Mouse (Mus musculus) intestine, embryonic 16.5 days (tissue): ENCODE data around the gene Icam2. TPM values are rescaled to one million over a fixed set of nuclear protein-coding genes. Genes with fewer than 3 reads are reported as not detected.
A peak's percentile ranks its signal among the peaks of the same experiment; 100 is the strongest.
"Not testable (repeated sequence)": the region's sequence is repeated elsewhere in the genome, so short reads cannot be mapped to it uniquely, and the experiment has no call there.

Experiments used
- ATAC-seq: fragments of 200-750 bp; cut with Nextera tagmentation; 2 replicates; pipeline ENCODE4 v1.8.0; 2017; ENCODE audit warnings: moderate TSS enrichment, moderate library complexity
- H3K27ac ChIP-seq: fragments of 300-500 bp; sonication (generic); 2 replicates; pipeline ENCODE4 v1.5.1; 2014; ENCODE audit warnings: mild to moderate bottlenecking, low read length
- H3K27me3 ChIP-seq: fragments of 300-500 bp; sonication (generic); replicated peaks from 2 replicates; pipeline ENCODE4 v1.6.1; 2014; ENCODE audit warnings: low read length, control low read depth, mixed read lengths; ENCODE audit not compliant: control insufficient read depth, insufficient read depth
- H3K36me3 ChIP-seq: fragments of 300-500 bp; sonication (generic); 2 replicates; pipeline ENCODE4 v1.6.1; 2014; ENCODE audit warnings: low read length, control low read depth; ENCODE audit not compliant: control insufficient read depth, insufficient read depth
- H3K4me1 ChIP-seq: fragments of 300-500 bp; sonication (generic); 2 replicates; pipeline ENCODE4 v1.6.1; 2014; ENCODE audit warnings: low read length, control low read depth, mixed read lengths; ENCODE audit not compliant: control insufficient read depth, insufficient read depth
- H3K4me2 ChIP-seq: fragments of 300-500 bp; sonication (generic); 2 replicates; pipeline ENCODE4 v1.6.1; 2014; ENCODE audit warnings: low read depth, low read length, control low read depth
- H3K4me3 ChIP-seq: fragments of 300-500 bp; sonication (generic); 2 replicates; pipeline ENCODE4 v1.5.1; 2014; ENCODE audit warnings: mild to moderate bottlenecking, low read length
- H3K9ac ChIP-seq: fragments of 300-500 bp; sonication (generic); 2 replicates; pipeline ENCODE4 v1.6.1; 2014; ENCODE audit warnings: low read depth, low read length
- H3K9me3 ChIP-seq: fragments of 300-500 bp; sonication (generic); 2 replicates; pipeline ENCODE4 v1.6.1; 2016; ENCODE audit warnings: low read length, control low read depth; ENCODE audit not compliant: control insufficient read depth
- WGBS: fragments of 180-500 bp; shearing (Covaris S2); extraction: QIAGEN DNeasy Blood & Tissue Kit; methylation state at CpG from one replicate; pipeline ENCODE4 v1.1.7; 2014; 5-methylcytosine and 5-hydroxymethylcytosine counted together
- polyA plus RNA-seq: library from polyadenylated mRNA; unstranded; fragments of >200 nt; fragmentation: Nextera tagmentation; extraction: Ambion mirVana; gene quantifications from 2 replicates; pipeline ENCODE4 v1.2.1, GENCODE M21; 2015

Gene Icam2
- polyA plus RNA-seq, 1 experiment from 2014 or later, result 40.5 TPM

DNA sequence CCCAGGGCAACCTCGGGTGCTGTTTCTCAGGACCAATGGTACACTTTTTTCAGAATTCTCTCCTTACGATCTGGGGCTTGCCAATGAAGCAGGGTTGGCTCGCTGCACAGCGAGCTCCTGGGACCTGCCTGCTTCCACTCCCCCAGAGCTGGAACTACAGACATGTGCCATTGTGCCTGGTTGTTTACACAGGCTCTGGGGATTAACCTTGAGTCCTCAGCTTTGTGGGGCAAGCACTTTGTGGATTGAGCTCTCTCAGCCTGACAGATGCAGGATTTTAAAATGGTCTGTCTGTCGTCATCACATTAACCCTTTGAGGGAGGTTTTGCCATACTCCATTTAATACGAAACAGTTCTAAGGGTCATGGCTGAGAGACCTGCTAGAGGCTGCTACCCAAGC, 43.0 kb downstream of the Icam2 start:
- WGBS, result 32% methylated on average over 6 of the region's 6 CpGs
- Histone ChIP-seq H3K4me2 (no peak overlapping the region), H3K4me1 (no peaks in the 10 kb centered on the region), H3K27ac (no peak overlapping the region), H3K27me3 (no peaks in the 10 kb centered on the region), H3K4me3 (no peak overlapping the region), H3K9me3 (no peaks in the 10 kb centered on the region), H3K9ac (no peak overlapping the region), H3K36me3 (no peaks in the 10 kb centered on the region)
- ATAC-seq, result no peak

DNA sequence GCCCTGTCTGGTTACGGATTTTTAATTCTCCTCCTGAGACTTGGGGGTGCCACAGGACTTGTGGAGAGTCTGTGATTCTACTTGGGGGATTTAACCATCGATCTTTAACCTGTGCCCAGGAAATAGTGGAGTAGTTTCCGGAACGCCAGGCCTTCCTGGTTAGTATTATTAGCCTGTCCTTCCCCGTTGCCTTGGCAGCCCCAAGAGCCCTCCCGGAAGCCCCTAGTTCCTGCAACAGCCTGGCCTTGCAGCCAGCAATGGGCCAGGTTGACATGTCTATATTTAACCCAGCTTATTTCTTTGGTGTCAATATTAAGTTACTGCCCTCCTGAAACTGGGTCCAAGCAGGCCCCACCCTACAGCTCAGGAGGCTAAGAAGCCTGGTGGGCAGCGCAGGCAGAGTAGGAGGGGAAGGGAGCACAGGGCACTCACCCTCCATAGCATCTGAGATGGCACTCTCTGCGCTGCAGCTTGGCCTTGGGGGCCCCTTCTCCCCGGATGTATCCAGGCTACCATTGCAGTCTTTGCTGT, 46.8 kb downstream of the Icam2 start:
- Histone ChIP-seq H3K4me1 (no peaks in the 10 kb centered on the region), H3K27me3 (no peaks in the 10 kb centered on the region), H3K27ac (no peak overlapping the region), H3K4me2 (no peak overlapping the region), H3K4me3 (no peak overlapping the region), H3K36me3 (no peaks in the 10 kb centered on the region), H3K9ac (no peak overlapping the region), H3K9me3 (no peaks in the 10 kb centered on the region)
- WGBS, result 76% methylated on average over 9 of the region's 9 CpGs
- no peak for ATAC-seq

DNA sequence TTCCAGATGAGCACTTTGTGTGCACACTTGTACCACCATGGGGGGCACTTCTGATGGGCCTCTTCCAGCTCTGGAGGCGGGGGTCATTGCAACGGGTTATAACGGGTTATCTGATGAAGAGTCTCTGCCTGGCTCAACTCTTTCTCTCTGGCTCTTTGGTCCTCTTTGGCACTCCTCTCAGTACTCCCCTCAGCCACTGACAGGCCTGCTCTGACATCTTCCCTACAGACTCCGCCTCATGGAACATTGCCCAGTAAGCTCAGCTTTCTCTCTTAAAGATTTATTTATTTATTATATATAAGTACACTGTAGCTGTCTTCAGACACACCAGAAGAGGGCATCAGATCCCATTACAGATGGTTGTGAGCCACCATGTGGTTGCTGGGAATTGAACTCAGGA, 48.6 kb downstream of the Icam2 start:
- not testable (repeated sequence) for H3K27ac ChIP-seq, H3K4me2 ChIP-seq, H3K36me3 ChIP-seq, H3K9me3 ChIP-seq, H3K4me3 ChIP-seq, H3K4me1 ChIP-seq, H3K27me3 ChIP-seq, H3K9ac ChIP-seq, ATAC-seq
- WGBS, result 87% methylated on average over 4 of the region's 4 CpGs

DNA sequence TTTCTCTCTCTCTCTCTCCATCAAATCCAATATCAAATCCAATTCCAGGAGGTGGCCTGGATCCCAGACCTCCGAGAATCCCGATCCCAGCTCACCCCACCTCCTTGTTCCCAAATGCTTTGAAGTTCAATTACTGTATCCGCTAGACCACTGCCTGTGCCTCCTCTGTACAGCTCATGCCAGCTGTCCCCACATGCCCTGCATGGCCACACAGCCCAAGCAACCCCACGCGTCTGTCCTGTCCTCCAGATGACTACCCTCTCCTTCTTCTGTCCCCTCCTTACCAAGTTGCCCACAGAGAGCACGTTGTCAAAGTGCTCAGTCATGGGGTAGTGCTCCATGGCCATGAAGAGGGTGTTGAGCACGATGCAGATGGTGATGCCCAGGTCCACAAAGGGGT, 49.0 kb downstream of the Icam2 start:
- Histone ChIP-seq H3K36me3 (no peaks in the 10 kb centered on the region), H3K27me3 (no peaks in the 10 kb centered on the region), H3K27ac (no peak overlapping the region), H3K9me3 (no peaks in the 10 kb centered on the region), H3K4me1 (no peaks in the 10 kb centered on the region), H3K4me2 (no peak overlapping the region), H3K4me3 (no peak overlapping the region), H3K9ac (no peak overlapping the region)
- ATAC-seq, result no peak
- WGBS, result 74% methylated on average over 7 of the region's 7 CpGs

DNA sequence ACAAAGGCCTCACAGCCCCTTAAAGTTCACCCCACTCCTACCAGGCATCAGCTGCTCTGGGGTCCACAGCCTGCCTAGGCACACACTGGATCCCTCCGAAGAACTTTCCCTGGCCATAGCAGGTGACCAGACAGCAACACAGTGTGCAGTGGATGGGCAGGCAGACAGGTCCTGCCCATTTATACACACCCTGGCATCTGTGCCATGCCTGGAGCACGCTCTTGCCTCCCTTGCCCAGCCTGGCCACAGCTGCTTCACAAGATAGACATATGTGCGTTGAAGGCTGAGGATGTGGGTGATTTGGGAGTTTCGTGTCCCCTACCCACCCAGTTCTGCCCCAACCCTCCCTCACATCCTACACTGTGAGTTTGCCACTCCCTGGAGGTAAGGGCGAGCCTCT, 49.8 kb downstream of the Icam2 start:
- 80% methylated on average over 5 of the region's 5 CpGs for WGBS
- H3K27me3 ChIP-seq, result no peaks in the 10 kb centered on the region

DNA sequence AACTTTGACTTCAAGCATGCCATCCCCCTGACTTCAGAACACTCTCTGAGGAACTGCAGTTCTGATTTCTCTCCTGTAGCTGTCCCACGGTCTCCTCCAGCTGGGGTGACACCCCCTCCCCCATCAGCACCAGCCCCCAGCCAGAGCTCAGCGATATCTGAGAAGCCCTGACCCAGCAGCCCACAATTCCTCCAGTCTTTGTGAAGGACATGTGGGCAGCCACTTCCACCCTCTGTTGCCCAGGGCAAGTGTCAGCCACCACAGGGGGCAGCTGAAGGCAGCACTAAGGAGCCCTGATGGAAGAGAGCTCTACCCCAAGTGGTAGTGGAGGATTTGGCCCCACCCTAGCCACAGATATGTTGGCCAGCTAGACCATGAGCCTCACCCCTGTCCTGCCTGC, 53.8 kb downstream of the Icam2 start:
- WGBS, result 7% methylated on average over 2 of the region's 2 CpGs
- Histone ChIP-seq H3K9ac (no peak overlapping the region), H3K4me2 (no peak overlapping the region), H3K9me3 (no peaks in the 10 kb centered on the region), H3K27me3 (no peaks in the 10 kb centered on the region), H3K36me3 (no peaks in the 10 kb centered on the region), H3K4me3 (no peak overlapping the region), H3K27ac (no peak overlapping the region), H3K4me1 (no peaks in the 10 kb centered on the region)
- ATAC-seq, result no peak

More for the DNA sequence above, 49.8 kb downstream of the Icam2 start:
- no peaks in the 10 kb centered on the region for H3K4me1 ChIP-seq
- no peak for ATAC-seq
- no peak overlapping the region for H3K4me3 ChIP-seq
- no peaks in the 10 kb centered on the region for H3K36me3 ChIP-seq
- H3K9me3 ChIP-seq, result no peaks in the 10 kb centered on the region
- no peak overlapping the region for H3K9ac ChIP-seq
- no peak overlapping the region for H3K4me2 ChIP-seq
- no peak overlapping the region for H3K27ac ChIP-seq

DNA sequence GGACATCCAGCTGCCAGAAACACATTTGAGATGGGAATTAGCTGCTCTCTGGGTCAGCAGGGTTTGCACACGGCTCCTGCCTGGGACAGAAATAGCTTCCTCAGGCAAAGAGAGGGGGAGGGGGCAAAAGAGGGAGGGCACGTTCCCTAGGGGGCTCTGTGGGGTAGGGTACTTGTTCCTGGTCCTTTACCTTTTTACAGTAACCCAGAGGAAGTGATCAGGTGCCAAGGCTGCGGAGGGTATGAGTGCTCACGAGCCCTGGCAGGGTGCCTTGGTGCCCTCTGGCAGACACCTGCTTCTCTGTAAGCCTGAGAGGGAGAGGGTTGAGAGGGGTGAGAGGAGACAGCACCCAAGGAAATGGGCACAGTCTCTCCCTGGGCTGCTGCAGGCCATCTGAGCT, 55.4 kb downstream of the Icam2 start:
- Histone ChIP-seq H3K27me3 (no peaks in the 10 kb centered on the region), H3K4me3 (no peak overlapping the region), H3K4me1 (no peaks in the 10 kb centered on the region), H3K9ac (no peak overlapping the region), H3K36me3 (no peaks in the 10 kb centered on the region), H3K9me3 (no peaks in the 10 kb centered on the region), H3K27ac (no peak overlapping the region), H3K4me2 (no peak overlapping the region)
- 53% methylated on average over 4 of the region's 4 CpGs for WGBS
- no peak for ATAC-seq

DNA sequence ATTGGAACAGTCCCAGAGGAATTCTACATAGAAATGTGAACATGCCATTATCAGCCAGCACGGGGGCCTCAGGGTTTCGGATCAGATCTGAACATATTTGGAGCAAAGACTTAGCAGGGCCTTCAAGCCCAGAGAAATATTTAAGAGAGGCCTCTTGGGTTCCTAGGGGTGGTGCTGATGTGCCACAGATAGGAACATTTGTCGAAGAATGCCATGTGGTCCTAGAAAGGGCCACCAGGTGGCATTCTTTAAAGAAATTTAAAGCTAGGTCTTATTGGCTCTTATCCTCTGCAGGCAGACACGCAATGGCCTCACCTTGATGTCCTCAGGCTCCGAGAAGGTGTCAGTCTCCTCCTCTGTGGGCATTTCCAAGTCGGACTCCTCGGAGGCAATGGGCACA, 58.2 kb downstream of the Icam2 start:
- 54% methylated on average over 7 of the region's 7 CpGs for WGBS
- H3K9me3 ChIP-seq, result no peaks in the 10 kb centered on the region
- ATAC-seq, result no peak

DNA sequence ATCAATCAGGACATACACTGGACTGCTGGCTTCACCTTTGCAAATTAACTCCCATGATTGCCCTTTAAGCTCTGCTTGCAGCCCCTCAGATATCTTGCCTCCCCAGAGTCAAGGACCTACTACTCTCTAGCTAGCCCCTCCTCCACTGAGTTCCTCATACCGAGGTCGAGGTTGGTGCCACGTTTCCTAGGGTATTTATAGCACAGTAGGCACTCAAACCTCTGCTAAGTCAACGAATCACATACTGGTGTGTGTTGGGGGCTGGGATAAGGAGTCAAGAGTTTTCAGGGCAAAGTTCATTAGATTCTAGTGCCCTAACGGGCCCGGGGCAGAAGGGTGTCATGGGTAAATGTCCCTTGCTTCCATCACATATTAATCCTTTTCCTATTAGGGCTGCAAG, 58.7 kb downstream of the Icam2 start:
- 39% methylated on average over 6 of the region's 6 CpGs for WGBS
- no peaks in the 10 kb centered on the region for H3K36me3 ChIP-seq
- H3K4me1 ChIP-seq, result no peaks in the 10 kb centered on the region
- H3K27ac ChIP-seq, result no peak overlapping the region
- ATAC-seq, result 0 out of 2 replicates have a peak, but pooled peaks have one; percentile 37
- no peaks in the 10 kb centered on the region for H3K9me3 ChIP-seq
- no peak overlapping the region for H3K4me2 ChIP-seq
- no peak overlapping the region for H3K4me3 ChIP-seq
- H3K27me3 ChIP-seq, result no peaks in the 10 kb centered on the region
- no peak overlapping the region for H3K9ac ChIP-seq

More for the DNA sequence above, 58.2 kb downstream of the Icam2 start:
- H3K27me3 ChIP-seq, result no peaks in the 10 kb centered on the region
- no peaks in the 10 kb centered on the region for H3K36me3 ChIP-seq
- H3K4me3 ChIP-seq, result no peak overlapping the region
- H3K9ac ChIP-seq, result no peak overlapping the region
- H3K4me2 ChIP-seq, result no peak overlapping the region
- no peaks in the 10 kb centered on the region for H3K4me1 ChIP-seq
- no peak overlapping the region for H3K27ac ChIP-seq

DNA sequence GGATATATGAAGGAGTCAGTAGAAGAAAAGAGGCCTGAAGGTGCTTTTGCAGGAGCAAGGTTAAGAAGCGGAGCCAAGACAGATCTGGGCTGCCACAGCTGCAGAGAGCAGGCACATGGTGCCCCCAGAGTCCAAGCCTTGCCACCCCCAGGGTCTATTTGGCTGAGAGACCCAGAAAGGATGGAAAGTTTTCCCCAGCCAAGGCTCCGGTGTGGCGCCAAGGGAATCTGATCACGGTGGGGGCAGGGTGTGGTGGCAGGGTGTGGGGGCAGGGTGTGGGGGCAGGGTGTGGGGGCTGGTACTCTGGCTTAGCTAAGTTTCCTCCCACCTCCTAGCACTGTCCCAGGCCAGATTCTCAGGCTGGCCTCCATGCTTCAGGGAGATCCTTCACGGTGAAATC, 59.4 kb downstream of the Icam2 start:
- ATAC-seq, result no peak
- H3K36me3 ChIP-seq, result no peaks in the 10 kb centered on the region
- H3K27ac ChIP-seq, result no peak overlapping the region
- no peak overlapping the region for H3K4me2 ChIP-seq
- H3K4me3 ChIP-seq, result no peak overlapping the region
- H3K4me1 ChIP-seq, result no peaks in the 10 kb centered on the region
- no peaks in the 10 kb centered on the region for H3K9me3 ChIP-seq
- no peak overlapping the region for H3K9ac ChIP-seq
- WGBS, result 43% methylated on average over 5 of the region's 5 CpGs
- H3K27me3 ChIP-seq, result no peaks in the 10 kb centered on the region
